Mouse (Mus musculus): ENCODE measurements around the gene Plekhf1. TPM values are rescaled to one million over a fixed set of nuclear protein-coding genes. Genes with fewer than 3 reads are reported as not detected.

Gene Plekhf1
- polyA plus RNA-seq, 1 experiment from 2014 or later: 1.2 TPM

DNA sequence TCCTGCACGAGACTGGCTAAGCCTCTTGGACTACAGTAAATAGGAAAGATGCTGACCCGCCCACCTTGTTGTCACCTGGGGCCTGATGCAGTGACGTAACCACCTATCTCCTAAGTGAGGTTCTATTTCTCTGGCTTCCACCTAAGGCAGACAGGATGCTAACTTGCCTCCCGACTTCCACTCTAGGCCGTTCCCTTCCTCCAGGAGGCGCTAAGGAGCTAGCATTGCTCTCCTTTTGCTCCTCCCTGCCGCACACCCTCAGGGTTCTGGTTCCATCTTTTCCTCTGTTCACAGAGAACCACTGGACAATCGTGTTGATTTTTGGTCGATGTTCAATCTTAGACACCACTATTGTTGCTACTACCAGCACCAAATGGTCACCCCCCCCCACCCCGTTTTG lies 36.2 kb downstream of the Plekhf1 start:
- 42% methylated on average over 10 of the region's 10 CpGs for WGBS
- ATAC-seq (ENCODE audit: low FRiP score, low read depth): no peak
- no peak overlapping the region for H3K4me2 ChIP-seq (replicated peaks)
- no peak overlapping the region for H3K27ac ChIP-seq (replicated peaks)
- no peaks in the 10 kb centered on the region for H3K4me1 ChIP-seq
- no peaks in the 10 kb centered on the region for H3K27me3 ChIP-seq
- H3K9me3 ChIP-seq: no peaks in the 10 kb centered on the region
- H3K36me3 ChIP-seq: 0 out of 2 replicates have a peak, but pooled peaks cover 10% of the 10 kb centered on the region
- no peak overlapping the region for H3K9ac ChIP-seq (replicated peaks)
- H3K4me3 ChIP-seq: no peak overlapping the region

DNA sequence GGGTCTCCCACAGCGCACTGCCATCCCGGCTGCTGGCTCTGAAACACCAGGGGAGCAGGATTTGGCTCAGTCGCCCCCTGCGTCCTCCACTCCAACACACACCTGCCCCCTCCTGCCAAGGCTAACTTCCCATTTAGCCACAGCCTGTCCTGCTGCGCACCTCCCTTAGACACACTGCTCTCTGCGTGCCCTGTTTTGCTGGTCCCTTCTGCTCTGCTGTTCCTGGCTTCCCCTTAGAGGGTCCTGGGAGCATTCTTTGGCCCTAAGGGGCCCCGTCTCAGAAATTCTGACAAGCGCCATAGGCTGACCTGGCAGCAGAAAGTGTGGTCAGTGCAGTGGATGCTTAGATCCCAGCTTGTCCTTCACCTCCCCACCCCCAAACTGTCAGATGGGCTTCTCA lies 36.7 kb downstream of the Plekhf1 start:
- Histone ChIP-seq H3K4me2 (replicated peaks) (no peak overlapping the region), H3K9me3 (no peaks in the 10 kb centered on the region), H3K36me3 (0 out of 2 replicates have a peak, but pooled peaks cover 9% of the 10 kb centered on the region), H3K27me3 (no peaks in the 10 kb centered on the region), H3K4me1 (no peaks in the 10 kb centered on the region), H3K4me3 (no peak overlapping the region), H3K9ac (replicated peaks) (no peak overlapping the region), H3K27ac (replicated peaks) (no peak overlapping the region)
- WGBS: 56% methylated on average over 8 of the region's 8 CpGs
- ATAC-seq (ENCODE audit: low FRiP score, low read depth): no peak

DNA sequence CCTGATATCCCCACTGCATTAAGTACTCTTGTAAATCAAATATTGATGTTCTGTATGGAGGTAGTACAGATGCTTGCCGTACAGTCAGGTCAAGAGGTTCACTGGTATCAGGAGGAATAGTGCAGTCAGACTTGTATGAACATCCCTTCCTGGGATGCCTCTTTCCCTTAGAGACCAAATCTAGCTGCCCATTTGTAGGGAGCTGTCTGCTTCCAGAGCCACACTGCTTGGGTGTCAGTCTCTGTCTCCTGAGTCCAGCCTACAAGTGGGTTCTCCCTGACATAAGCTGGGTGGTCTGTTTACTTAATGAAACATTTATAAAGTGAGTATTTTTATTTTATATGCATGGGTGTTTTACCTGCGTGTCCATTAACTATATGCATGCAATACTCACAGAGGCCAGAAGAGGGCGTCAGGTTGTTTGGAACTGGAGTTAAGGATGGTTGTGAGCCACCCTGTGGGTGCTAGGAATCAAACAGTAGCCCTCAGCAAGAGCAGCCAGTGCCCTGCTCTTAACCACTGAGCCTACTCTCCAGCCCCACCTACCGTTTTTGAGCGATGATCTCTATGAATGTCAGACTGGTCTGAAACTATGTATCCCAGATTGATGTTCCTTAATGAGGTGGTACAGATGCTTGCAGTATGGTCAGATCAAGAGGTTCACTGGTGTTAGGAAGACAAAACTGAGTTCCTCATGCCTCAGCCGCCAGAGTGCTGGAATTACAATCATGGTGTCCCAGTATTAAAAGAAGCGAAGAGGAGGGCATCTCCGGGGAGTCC lies 37.6 kb downstream of the Plekhf1 start:
- no peak overlapping the region for H3K9ac ChIP-seq (replicated peaks)
- H3K36me3 ChIP-seq: 0 out of 2 replicates have a peak, but pooled peaks cover 9% of the 10 kb centered on the region
- no peak overlapping the region for H3K4me2 ChIP-seq (replicated peaks)
- H3K27me3 ChIP-seq: no peaks in the 10 kb centered on the region
- 91% methylated on average over 8 of the region's 8 CpGs for WGBS
- no peak for ATAC-seq (ENCODE audit: low FRiP score, low read depth)
- no peaks in the 10 kb centered on the region for H3K9me3 ChIP-seq
- H3K27ac ChIP-seq (replicated peaks): no peak overlapping the region
- H3K4me1 ChIP-seq: no peaks in the 10 kb centered on the region
- no peak overlapping the region for H3K4me3 ChIP-seq

DNA sequence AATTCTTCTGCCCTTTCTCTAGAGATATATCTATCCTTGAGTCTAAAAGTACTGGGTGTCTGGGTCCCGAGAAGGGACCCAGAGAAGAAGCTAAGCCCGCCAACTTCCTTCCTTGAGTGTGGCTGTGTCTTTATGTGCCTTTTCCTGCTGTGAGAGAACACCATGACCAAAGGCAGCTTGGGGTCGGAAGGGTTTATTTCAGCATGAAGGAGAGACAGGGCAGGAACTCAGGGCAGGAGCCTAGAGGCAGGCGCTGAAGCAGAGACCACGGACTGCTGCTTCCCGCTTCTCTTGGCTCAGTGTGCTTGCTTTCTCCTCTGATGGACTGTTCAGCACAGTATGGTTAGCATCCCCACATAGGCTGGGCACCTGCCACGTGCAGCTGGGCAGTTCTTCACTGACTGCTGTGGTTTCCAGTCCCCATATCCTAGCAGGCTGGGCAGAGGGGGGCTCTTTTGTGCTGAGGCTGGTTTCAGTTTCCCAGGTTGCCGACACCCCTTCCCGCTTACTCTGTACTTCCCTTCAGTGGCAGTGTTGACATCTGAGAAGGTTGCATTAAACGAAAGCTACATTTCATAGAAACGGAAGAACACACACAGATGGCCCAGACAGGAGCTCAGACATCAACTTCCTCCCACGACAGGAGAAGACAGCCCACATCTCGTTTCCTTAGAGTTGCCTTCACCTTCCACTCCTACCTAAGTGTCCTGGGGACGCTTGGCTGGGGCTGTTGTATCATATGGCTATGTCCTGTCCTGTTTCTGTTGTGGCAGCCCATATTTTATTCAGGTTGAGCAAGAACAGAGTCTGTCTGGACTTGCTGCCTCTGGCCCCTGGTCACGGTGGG lies 38.5 kb downstream of the Plekhf1 start:
- Histone ChIP-seq H3K27me3 (no peaks in the 10 kb centered on the region), H3K9ac (replicated peaks) (no peak overlapping the region), H3K4me1 (peaks cover 4% of the 10 kb centered on the region), H3K36me3 (0 out of 2 replicates have a peak, but pooled peaks cover 9% of the 10 kb centered on the region), H3K9me3 (no peaks in the 10 kb centered on the region), H3K4me3 (no peak overlapping the region), H3K27ac (replicated peaks) (no peak overlapping the region), H3K4me2 (replicated peaks) (no peak overlapping the region)
- 85% methylated on average over 15 of the region's 15 CpGs for WGBS
- no peak for ATAC-seq (ENCODE audit: low FRiP score, low read depth)

DNA sequence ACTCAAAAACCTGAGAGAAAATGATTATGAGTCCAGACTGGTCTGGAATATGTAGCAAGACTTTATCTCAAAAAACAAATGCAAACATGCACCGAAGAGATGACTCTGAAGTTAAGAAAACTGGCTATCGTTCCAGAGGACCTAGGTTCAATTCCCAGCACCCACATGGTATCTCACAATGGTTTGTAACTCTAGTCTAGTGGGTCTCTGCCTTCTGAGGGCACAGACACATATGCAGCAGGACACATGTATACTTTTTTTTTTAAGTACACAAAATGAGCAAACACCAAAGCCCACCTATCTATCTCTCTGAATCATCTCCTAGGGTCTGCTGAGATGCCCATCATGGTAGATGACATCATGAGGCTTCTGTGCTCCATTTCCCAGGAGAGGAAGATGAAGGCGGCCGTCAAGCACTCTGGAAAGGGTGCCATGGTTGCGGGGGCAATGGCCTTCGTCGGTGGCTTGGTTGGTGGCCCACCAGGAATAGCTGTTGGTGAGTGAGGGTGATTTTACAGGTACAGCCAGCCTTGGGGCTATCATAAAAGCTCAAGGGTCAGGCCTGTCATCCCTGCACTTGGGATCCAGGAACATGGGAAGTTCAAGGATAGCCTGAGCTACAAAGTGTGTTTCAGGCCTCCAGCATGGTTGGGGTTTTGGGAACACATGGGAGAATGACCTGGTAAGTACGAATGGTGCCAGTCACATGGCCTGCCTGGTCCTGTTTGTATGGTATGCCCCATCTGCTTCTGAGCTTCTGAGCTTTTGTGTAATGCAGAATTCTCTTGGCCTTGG lies 39.3 kb downstream of the Plekhf1 start:
- H3K4me1 ChIP-seq: peaks cover 8% of the 10 kb centered on the region
- no peak overlapping the region for H3K4me3 ChIP-seq
- WGBS: 92% methylated on average over 8 of the region's 8 CpGs
- H3K9ac ChIP-seq (replicated peaks): no peak overlapping the region
- 0 out of 2 replicates have a peak, but pooled peaks cover 9% of the 10 kb centered on the region for H3K36me3 ChIP-seq
- no peak for ATAC-seq (ENCODE audit: low FRiP score, low read depth)
- no peak overlapping the region for H3K27ac ChIP-seq (replicated peaks)
- no peaks in the 10 kb centered on the region for H3K9me3 ChIP-seq
- H3K4me2 ChIP-seq (replicated peaks): no peak overlapping the region
- no peaks in the 10 kb centered on the region for H3K27me3 ChIP-seq

DNA sequence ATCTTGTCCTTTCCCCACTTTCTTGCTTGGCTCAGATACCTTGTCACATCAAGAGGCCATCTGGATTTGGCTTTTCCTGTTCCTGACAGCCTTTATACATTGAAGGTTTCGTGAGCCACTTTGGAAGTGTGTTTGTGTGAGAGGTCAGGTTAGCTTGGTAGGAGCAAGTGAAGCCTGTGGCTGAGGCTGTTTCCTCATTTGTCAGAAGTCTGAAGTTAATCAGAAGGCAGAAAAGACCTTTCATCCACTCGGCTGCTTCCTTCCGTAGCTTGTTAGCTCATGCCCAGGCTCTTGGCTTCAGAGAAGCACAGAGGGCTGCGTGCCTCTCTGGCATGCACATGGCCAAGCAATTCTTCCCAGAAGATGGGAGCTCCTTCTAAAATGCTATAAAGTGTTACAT lies 40.0 kb downstream of the Plekhf1 start:
- H3K4me1 ChIP-seq: peaks cover 15% of the 10 kb centered on the region
- H3K36me3 ChIP-seq: 0 out of 2 replicates have a peak, but pooled peaks cover 9% of the 10 kb centered on the region
- H3K9ac ChIP-seq (replicated peaks): no peak overlapping the region
- ATAC-seq (ENCODE audit: low FRiP score, low read depth): no peak
- WGBS: 86% methylated on average over 4 of the region's 4 CpGs
- H3K27ac ChIP-seq (replicated peaks): no peak overlapping the region
- no peaks in the 10 kb centered on the region for H3K9me3 ChIP-seq
- H3K4me2 ChIP-seq (replicated peaks): no peak overlapping the region
- no peak overlapping the region for H3K4me3 ChIP-seq
- H3K27me3 ChIP-seq: no peaks in the 10 kb centered on the region

DNA sequence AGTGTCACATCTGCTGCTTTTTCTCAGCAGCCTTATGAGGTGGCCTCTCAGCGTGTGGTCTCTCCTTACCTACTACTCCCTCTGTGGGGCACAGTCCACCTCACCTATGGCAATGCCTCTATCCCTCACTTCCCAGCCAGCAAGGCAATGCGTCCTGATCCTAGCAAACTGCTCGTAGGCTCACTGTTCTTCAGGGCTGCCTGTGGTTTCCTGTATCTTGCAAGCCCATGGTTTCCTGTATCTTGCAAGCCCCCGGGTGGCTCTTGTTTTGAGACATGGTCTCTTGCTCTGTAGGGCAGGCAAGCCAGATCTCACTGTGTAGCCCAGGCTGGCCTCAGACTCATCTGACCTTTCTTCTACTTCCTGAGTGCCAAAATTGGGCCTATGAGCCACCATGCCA lies 41.0 kb downstream of the Plekhf1 start:
- Histone ChIP-seq H3K4me3 (no peak overlapping the region), H3K9ac (replicated peaks) (no peak overlapping the region), H3K4me1 (peaks cover 20% of the 10 kb centered on the region), H3K36me3 (0 out of 2 replicates have a peak, but pooled peaks cover 9% of the 10 kb centered on the region), H3K27ac (replicated peaks) (no peak overlapping the region), H3K9me3 (no peaks in the 10 kb centered on the region), H3K4me2 (replicated peaks) (no peak overlapping the region), H3K27me3 (no peaks in the 10 kb centered on the region)
- ATAC-seq (ENCODE audit: low FRiP score, low read depth): no peak
- WGBS: 75% methylated on average over 4 of the region's 4 CpGs

DNA sequence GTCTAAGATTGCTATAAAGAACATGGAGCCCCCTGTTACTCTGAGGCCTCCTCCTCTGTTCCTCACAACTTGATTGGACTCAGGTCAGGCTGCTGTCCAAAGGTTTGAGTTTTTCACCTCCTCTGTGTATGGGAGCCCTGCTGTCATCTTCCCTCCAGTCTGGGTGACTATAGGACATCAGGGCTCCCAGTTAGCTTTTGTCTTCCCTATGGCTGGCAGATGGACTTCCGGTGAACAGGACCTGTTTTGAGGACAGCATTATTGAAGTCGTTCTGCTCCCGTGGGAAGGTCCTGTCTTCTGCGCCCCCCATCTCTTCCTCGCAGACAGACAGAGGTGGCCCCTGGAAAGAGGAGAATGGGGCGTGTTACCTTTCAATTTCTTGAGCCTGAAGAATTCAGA lies 43.0 kb downstream of the Plekhf1 start:
- Histone ChIP-seq H3K4me2 (replicated peaks) (no peak overlapping the region), H3K9me3 (no peaks in the 10 kb centered on the region), H3K27me3 (no peaks in the 10 kb centered on the region), H3K4me1 (peaks cover 20% of the 10 kb centered on the region), H3K4me3 (no peak overlapping the region), H3K36me3 (0 out of 2 replicates have a peak, but pooled peaks cover 3% of the 10 kb centered on the region), H3K27ac (replicated peaks) (no peak overlapping the region), H3K9ac (replicated peaks) (no peak overlapping the region)
- 93% methylated on average over 6 of the region's 6 CpGs for WGBS
- no peak for ATAC-seq (ENCODE audit: low FRiP score, low read depth)

DNA sequence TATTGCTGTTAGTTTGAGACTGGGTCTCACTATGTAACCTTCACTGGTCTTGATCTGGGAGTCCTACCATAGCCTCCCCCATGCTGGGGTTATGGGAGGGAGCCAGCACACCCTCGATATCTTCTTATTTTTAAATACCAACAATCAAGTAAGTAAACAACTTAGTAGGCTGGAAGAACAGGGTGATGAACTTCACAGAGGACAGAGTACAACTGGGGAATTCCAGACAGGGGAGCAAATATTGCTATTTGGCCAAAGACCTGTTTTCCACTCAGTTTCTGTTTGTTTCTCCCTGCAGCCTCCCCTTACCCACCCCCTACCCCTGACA lies 43.4 kb downstream of the Plekhf1 start:
- H3K27ac ChIP-seq (replicated peaks): no peak overlapping the region
- 71% methylated on average over 1 of the region's 1 CpGs for WGBS
- H3K9me3 ChIP-seq: no peaks in the 10 kb centered on the region
- peak overlapping the region; percentile 89 for H3K4me2 ChIP-seq (replicated peaks)
- H3K9ac ChIP-seq (replicated peaks): peak overlapping the region; percentile 74
- peaks cover 20% of the 10 kb centered on the region for H3K4me1 ChIP-seq
- H3K36me3 ChIP-seq: no peaks in the 10 kb centered on the region
- no peaks in the 10 kb centered on the region for H3K27me3 ChIP-seq
- ATAC-seq (ENCODE audit: low FRiP score, low read depth): no peak
- H3K4me3 ChIP-seq: peak overlapping the region; percentile 66

DNA sequence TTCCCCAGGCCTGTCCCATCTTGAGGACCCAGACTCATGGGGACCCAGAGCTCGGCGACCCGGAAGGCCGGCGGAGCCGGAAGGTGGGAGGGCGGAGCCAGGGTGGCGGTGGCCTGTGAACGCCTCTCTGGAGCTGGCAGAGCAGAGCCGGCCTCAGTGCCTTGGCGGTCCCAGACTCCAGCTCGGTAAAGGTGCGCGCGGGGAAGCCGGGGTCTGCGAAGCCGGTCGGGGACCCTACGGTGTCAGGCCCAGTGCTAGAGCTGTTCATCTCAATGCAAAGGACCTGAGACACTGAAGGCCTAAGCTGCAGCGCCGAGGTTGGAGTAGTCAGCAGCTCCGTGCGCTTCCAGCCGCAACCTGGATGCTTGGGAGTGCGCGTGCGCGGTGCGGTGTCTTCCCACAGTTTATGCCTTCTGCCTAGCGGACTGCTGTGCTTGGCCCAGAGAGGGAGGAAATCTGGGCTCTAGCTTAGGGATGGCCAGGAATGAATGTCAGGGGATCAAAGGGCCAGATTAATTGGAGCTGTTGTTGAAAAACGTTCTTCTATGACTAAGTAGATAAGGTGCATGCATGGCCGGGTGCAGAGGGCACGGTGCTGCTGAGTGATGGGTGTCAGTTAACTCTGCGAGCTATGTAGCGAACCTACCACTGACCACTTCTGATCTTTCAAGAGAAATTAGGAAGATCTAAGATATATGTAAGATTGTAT lies 44.0 kb downstream of the Plekhf1 start:
- Histone ChIP-seq H3K9me3 (no peaks in the 10 kb centered on the region), H3K36me3 (no peaks in the 10 kb centered on the region), H3K27me3 (no peaks in the 10 kb centered on the region), H3K4me2 (replicated peaks) (peak overlapping the region; percentile 89), H3K4me1 (peaks cover 20% of the 10 kb centered on the region), H3K27ac (replicated peaks) (peak overlapping the region; percentile 84), H3K4me3 (peak overlapping the region; percentile 66), H3K9ac (replicated peaks) (peak overlapping the region; percentile 74)
- WGBS: 6% methylated on average over 36 of the region's 36 CpGs
- peak; percentile 93 for ATAC-seq (ENCODE audit: low FRiP score, low read depth)

DNA sequence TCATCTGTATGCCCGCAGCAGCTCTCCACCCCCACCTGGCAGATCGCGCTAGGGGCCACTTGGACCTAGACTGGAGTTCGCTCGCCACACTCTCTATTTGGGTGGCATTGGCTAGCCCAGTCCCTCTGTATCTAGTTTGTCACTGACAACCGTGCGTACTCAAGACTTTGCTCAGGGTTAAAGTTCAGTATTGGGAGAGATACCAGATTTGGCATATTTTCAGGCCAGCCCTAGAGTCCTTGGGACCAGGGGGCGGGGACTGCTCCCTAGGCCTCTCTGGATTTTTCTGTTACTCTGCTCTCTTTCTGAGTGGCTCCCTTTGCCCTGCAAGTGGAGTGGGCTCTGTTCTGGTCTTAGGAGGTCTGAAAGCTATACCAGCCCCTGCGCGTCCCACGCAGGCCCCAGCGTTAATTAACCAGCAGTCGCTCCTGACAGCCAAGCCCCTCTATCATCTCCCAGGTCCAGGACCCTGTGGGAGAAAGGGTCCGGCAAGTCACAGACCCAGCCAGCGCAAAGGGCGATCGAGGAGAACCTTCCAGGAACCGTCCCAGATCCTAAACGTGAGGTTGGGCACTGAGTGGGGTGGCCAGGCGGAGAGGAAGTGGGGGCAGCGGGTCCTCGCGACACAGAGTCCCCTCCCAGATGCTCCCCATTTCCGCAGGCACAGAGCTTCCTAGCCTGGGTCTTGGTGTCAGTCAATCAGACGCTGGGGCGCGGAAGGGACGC lies 44.7 kb downstream of the Plekhf1 start, which contains the start of gene 1600014C10Rik:
Gene 1600014C10Rik, plus strand, starts transcription at position 256 of the 726 bp plus-strand sequence.
- 5% methylated on average over 28 of the region's 28 CpGs for WGBS
- Histone ChIP-seq H3K9me3 (no peaks in the 10 kb centered on the region), H3K4me3 (peak within 1 kb of the TSS; percentile 66), H3K4me2 (replicated peaks) (peak within 1 kb of the TSS; percentile 89), H3K9ac (replicated peaks) (peak within 1 kb of the TSS; percentile 74), H3K27me3 (no peaks in the 10 kb centered on the region), H3K36me3 (no peaks in the 10 kb centered on the region), H3K27ac (replicated peaks) (peak within 1 kb of the TSS; percentile 84), H3K4me1 (peaks cover 20% of the 10 kb centered on the region)
- peak; percentile 61 for ATAC-seq (ENCODE audit: low FRiP score, low read depth)

Data from midbrain, embryonic 12.5 days (tissue).